Mouse (Mus musculus) right cerebral cortex, adult 2 months (tissue): ENCODE results near the gene Itpr3.

Source experiments
- DNase-seq, 2 experiments: peaks; one replicate each; pipeline ENCODE4 v3.0.0; 2021 to 2022; ENCODE audit warnings: low spot score in 2 of 2

Gene Itpr3

DNA sequence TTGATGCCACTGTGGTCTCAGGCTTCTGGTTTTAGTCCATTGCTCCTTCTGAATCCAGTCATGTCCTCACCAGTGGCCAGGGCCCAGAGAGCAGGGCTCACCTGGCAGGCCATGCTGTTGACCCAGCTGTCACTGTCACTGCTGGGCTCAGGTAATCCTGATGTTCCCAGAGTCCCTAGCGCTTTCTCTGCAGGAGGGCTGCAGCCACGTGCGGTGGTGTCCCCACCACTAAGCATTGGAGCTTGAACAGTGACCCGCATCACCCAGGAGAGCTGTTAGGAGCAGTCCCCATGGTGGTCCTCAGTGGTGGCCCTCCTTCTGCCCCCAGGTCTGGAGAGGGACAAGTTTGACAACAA is 62.4 kb downstream of the Itpr3 start:
- DNase-seq = no peak

DNA sequence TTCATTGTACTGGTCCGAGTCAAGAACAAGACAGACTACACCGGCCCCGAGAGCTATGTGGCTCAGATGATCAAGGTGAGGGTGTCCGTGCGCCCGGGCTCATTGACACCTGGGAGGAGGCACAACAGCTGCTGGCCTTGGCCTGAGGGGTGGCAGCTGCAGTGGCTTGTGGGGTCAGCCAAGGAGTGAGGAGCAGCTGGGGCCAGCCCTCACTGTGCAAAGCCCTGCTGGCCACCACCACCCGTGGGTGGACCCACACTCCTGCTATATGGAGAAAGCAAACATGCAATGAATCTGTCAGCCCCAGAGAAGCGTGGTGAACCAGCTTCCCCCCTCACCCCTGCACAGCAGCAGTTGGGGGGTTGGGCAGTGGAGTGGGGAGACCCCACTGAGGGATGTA is 62.9 kb downstream of the Itpr3 start:
- no peak for DNase-seq

DNA sequence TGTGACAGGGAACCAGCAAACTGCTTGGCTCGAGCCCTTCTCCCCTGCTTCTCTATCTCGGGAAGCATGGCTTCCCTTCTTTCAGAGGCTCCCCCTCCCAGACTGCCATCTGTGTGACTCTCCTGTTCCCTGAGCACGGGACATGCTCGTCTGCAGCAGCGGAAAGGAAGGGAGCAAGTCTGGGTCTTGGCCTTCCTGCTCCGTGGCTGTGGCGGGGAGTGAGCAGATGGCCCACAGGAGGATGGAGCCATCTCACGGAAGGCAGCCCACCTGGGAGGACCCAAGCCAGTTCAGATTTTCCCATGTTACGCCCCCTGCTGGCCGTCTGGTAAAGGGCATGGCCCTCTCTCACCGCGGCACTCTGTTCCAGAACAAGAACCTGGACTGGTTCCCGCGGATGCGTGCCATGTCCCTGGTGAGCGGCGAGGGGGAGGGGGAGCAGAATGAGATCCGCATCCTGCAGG is 63.5 kb downstream of the Itpr3 start:
- DNase-seq = peak; percentile 52 to 66

DNA sequence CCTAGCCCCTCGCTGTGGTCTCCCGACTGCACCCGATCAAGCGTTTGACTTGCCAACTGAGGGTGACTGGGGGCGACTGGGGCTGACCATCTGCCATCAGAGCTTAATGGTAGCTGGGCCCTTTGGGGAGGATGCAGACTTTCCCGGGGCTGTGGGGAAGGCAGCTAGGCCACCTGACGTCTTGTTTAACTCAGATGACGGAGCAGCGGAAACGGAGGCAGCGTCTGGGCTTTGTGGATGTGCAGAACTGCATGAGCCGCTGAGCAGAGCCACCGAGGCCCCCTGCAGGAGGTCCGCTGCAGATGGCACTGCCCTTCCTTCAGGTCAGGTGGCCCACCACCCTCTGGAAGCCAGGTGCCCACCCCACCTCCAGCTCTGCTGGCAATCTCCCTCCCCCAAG is 64.2 kb downstream of the Itpr3 start:
- no peak for DNase-seq

DNA sequence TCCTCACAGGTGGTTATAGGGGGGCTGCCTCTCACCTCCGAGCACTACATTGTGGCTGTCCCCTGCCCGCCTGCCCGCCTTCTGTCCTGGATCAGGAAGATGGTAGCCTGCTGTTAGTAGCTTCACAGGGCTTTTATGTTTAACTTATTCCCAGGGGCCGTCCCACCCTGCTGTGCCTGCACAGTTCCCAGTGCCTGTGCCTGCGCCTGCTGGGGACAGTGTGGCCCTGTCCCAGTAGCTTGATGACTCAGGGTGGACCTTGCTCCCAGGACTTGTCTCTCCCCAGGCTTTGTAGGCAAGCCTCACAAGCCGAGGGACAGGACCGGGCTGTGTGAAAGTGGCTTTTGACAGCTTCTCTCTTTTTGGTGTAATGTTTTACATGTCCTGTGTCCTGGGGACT is 64.7 kb downstream of the Itpr3 start:
- no peak for DNase-seq

DNA sequence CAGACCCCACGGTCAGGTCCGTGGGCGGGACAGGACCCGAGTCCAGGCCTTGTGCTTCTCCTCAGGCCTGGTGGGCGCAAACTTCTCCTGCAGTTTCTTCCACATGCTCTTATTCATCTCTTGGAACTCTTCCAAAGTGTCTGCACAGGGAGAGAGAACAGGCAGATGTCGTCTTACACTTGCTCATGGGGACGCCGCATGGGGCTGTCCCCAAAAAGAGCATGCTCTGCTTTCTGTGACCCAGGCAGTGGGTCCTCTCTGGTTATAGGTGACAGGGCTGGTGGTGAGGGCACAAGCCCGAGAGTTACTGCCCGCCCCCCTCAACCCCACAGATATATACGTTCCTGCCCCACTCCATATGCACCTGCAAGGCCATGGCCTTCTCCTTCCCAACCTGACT is 65.6 kb downstream of the Itpr3 start:
- no peak for DNase-seq

DNA sequence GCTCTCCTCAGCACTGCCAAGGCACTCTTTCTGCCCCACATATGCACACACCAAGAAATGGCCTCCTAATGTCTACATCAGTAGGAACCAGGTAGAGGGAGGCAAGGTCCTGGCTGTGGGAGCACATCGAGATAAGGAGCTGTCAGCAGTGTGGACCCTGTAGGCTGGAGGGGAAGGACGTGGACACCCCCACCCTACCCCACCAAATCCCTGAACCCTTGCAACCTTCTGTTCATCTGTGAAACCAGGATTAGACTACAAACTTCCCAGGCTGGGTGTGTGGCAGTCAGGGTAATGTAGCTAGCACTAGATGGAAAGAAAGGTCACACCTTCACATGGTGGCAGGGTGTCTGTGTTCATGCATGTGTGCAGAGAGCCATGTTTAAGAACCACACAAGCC is 66.0 kb downstream of the Itpr3 start:
- DNase-seq = no peak

DNA sequence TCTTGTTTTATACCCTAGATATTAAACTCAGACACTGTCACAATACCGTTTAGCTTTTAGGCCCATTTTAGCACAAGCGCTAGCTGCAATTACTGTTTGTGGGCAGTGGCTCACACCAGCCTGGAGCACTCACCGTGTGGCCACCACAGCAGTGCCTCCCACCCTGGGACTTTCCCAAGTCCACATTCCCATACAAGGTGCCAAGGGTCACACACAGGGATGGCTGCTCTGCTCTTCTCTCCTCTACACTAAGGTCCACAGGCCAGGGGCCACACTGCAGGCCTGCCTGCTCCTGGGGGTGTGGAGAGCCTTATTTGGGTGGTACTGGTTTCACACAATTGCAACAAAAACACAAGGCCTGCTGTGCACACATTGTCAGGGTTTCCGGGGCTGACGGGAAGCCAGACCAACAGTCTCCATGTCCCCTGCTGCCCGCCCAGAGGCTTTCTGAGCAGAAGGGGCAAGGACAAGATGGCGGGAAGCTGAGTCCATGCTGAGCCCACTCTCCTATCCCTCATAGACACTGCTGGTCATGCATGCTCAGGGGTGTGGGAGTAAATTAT is 66.8 kb downstream of the Itpr3 start:
- no peak for DNase-seq

DNA sequence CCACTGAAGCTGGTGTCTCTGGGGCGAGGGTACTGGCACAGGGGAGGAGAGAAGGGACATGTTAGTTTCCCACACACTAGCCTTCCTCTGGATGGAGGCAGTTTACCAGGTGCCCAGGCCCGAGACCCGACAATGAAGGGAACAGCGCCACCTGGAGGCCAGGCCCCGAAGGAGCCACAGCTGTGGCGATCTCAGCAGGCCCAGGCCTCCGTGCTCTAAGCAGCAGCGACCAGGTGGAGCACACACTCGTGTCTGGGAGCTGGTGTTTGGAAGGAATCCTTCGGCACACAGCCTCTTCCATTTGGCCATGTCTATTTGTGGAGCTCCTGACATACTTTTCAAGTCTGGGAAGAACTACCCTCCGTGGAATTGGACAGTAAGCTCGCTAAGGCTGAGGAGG is 68.1 kb downstream of the Itpr3 start:
- peak; percentile 77 to 80 for DNase-seq

DNA sequence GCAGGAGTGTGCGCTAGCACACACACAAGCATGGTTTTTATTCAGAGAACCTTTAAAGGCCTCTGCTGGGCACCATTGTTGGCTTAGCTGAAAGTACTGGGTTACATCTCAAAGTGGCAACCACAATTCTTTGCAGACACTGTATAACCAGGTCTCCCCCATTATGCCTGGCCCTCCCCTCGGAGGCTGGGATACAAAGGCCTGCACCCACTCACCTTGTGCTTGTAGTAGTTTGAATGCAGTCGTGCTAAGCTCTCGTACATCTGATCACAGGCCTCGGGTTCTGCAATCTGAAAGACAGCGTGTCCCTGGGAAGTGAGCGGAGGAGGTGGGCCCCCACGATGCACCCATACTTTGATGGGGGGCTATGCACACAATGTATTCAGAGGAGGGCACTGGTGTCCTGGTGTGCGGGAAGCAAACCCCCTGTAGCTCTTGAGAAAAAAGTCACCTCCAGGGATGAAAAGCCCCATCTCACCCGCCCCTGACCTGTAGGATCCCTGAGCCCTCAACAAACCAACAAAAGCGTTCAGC is 68.6 kb downstream of the Itpr3 start:
- no peak for DNase-seq

DNA sequence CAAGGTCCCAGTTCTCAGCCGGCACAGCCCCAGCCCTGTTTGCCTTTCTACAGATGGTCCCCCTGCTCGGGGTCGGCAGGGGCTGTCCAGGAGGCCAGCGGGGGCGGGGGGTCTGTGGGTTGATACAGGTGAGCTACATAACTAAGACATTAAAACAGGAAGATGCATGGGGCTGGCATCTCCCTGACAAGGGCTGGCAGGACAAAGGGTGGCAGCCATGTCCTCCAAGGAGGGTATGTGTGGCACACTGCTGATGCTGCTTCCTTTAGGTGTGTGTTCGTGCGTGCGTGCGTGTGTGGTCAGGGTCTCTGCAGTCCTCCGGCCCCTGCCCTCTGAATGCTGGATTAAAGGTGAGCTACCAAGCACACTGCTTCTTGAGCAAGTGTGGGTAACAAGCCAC is 69.9 kb downstream of the Itpr3 start:
- no peak for DNase-seq

DNA sequence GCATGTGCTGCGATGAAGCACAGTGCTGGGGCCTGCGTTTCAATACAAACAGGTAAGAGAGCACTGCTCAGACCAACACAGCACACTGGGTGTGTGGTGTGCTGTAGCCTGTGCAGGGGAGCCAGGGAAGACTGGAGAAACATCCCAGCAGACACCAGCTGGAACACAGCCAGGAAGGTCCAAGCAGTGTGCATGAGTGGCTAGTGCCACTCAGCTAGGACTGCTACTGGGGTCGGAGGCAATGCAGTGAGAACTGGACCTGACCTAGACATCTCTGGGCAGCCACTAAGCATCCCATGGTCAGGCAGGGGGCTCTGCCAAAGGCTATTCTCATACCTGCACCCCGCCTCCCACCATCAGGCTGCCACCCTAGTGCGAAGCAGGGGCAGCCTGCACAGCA is 71.1 kb downstream of the Itpr3 start:
- DNase-seq = no peak

DNA sequence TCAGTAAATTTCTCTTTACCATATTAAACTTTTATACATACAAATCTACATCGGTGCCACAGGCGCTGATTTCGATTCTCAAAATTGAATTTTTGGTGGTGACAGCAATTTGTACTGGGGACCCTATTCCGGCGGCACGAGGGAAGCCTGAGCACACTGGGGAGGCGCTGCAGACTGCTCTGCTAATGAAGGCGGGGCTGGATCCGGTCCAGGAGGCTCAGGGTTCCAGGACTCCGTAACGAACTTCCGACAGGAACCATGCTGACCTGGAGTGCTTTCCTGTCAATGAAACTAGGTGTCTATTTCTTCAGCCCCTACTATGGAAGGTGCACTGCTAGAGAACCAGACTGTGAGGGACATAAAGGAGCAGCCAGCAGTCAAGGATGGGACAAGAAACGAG is 72.2 kb downstream of the Itpr3 start:
- DNase-seq = no peak

DNA sequence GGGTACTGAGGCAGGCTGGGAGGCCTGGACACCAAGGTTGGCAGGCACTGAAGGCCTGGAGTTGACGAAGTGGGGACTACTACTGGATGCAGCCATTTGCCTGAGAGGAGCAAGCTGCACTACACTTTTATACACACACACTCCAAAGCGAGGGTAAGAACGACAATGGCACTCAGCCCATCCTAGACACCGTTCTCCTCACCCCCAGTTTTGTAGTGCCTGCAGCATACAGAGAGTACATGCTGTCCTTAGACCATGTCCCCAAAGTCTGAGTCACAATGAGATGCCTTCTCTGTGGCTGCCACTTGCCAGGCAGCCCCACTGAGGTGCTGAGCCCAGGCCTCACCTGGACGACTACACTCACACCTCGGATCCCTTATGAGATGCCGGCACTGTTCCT is 72.7 kb downstream of the Itpr3 start:
- no peak for DNase-seq

DNA sequence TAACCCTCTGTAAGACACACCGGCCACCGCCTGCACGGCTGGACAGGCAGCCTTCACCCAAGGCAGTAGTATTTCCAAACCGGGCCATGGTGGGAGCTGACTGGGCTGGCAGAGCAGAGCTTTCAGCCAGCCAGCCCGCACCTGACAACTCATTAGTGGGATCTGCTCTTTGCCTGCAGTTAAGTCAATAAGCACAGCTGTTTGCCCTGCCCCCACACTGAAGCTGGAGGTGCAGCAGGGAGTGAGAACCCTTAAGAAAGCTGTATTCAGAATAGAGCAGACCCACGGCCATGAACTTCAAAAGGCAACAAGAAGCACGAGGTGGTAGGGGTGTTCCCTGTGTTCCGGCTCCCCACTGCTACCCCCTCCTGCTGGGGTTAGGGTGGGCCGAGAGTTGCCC is 73.1 kb downstream of the Itpr3 start:
- no peak for DNase-seq

DNA sequence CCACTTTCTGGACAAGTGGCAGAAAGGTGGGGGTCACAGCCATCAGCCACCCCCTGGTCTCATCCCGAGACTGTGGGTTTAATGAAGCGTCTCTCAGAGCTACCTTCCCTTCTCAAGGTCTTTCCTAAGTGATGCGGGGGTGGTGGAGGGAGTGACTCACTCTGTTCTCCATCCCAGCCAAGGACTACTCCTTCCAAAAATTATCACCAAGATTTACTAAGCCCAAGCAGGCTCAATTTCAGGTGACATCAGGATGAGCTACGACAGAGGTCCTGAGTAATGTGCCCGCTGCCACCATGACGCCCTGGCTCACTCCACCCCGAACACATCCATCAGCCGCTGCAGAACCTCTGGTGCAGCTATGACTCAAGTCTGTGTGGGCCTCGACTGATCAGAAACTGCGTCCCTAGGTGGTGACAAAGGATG is 74.1 kb downstream of the Itpr3 start:
- DNase-seq = peak; percentile 64 to 65

DNA sequence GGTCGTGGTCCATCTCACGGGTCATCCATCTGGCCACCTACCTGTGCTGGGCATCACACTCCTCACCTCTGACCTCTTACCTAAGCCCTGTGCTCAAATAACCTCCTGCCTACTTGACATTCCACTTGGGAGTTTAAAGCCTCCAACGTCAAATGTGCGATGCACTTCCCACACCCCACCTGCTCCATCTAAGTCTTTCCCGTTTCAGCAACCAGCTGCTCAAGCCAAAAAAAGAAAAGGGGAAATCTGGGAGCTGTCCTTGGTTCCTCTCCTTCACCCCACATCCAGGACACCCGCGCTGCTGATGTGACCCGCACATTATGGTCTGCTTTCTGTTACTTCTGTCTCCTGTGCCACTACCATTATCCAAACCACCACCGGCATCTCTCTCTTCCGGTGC is 75.1 kb downstream of the Itpr3 start:
- no peak for DNase-seq

DNA sequence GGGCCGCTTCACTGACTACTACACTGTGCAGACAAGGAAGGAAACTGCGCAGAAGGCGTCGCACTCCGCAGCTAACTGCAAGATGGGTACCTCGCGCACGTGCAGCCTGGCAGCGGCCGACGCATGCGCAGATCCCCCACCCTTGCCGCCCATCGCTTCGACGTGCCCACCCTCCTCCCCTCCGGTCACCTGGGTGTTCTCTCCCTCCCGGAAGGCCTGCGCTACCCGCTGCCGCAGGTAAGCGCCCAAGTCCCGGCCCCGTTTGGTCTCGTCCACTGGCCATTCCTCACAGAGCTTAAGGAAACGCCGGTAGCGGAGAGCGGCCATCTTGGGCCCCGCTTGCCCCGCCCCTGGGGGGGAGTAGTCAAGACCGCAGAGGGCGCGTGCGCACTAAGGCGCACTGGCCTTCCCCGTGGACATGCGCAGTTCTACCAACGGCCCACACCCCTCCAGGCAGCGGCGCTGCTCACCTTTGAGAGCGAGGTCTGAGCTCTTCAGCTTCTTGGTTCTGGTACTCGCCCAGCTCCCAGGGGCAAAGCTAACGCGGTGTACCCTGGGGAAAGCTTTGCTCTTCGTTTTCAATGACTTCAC is 76.5 kb downstream of the Itpr3 start, which contains the start of gene Uqcc2:
Gene Uqcc2, minus strand, starts transcription at position 366 of the 591 bp plus-strand sequence.
- peak; percentile 96 to 97 for DNase-seq

DNA sequence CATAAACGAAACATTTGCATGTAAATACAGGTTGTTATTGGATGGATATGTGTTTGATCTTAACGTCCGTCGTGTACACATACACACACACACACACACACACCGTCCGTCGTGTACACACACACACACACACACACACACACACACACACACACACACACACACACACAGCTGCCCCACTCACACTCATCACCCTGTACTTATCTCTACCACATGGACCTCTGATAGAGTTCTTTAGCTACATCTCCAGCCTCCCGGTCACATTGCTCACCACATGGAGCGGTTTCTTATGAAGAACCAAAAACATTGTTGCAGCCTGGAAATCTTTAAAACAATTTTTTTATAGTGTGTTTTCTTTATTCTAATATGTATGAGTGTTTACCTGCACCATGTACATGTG is 77.1 kb downstream of the Itpr3 start:
- DNase-seq = no peak

DNA sequence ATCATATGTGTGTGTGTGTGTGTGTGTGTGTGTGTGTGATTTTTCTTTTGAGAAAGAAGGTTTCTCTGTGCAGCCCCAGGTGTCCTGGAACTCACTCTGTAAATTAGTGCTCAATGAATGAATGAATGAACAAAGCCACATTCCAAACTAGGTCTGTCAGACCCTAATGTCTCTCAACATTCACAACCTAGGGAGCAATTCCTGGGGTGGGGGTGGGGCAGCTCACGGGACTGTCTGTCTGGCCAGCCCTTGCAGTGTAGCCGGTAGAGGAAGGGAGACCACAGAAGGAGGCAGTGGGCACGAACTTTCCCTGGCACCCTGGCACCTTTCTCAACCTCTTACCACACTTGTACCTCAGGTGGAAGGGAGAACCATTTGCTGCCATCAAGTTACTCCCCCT is 77.6 kb downstream of the Itpr3 start:
- DNase-seq = no peak

DNA sequence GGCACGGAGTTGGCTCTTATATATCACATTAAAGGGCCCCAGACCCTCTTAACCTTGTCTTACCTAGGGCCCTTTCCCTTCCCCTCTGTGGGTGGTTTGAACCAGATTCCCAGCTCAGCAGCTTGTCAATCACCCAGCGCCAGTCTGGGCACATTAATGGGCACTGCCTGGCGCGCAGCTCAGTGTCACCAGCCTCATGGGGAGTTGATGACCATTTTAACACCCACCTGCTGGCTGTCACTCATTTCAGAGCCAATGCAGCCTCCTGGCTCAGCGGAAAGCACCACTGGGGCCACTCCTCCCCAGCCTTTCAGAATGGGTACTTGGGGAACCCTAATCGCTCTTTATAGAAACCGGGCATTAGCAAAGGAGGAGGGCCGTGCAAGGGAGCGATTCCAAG is 81.3 kb downstream of the Itpr3 start:
- DNase-seq = no peak

DNA sequence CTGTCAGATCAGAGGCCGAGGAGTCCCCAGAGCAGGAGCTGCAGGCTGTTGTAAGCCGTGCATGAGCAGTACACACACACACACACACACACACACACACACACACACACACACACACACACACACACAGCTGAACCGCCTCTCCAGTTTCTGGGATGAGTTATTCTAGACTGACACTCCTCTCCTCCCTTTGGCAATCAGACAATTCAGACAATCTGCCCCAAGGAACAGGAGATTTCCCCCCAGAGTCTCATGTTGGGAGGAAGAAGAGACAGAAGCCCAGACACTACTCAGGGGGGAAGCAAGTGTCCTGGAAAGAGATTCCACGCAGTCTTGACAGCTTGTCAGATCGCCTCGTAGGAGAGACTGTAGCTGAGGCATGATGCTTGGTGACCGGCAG is 82.2 kb downstream of the Itpr3 start:
- DNase-seq = no peak

DNA sequence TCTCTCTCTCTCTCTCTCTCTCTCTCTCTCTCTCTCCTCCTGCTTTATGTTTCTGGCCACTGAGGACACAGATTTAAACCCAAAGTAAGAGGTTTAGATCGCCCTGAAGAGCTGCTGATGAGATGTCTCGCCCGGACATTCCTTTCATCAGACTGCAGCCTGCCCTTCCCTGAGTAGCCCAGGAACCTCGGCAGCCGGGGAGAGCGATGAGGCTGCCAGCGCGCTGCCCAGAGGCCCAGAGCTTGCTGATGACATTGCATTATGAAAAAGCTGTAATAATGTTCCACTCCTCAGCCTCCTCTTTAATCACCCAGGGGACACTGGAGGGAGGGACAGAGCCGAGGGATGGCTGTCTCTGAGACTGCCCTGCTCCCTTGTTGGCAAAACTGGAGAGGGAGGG is 83.2 kb downstream of the Itpr3 start:
- no peak for DNase-seq

DNA sequence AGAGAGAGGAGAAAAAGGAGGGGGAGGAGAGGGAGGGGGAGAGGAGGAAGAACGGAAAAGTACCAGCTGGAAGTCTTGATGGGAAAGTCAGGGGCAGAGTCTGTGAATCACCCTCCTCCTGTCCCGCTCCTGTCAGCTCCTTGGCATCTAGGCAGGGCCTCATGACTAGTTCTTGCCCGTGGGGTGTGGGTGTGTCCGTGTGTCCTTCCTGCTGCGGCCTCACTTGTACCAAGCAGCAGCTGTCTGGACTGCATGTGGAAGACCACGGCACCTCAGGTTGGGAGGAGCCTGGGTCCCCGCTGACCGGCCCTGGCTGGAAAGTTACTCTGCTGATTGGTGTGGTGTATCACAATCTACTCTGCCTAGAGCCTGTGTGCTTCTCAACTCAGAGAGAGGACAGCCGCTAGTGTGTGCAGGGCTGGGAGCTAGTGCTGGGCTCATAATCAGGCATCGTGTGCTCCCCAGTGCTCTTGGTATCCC is 84.9 kb downstream of the Itpr3 start:
- no peak for DNase-seq
